Mouse (Mus musculus) left cerebral cortex, adult 2 months (tissue): ENCODE measurements around the gene Tmem132c. TPM values are rescaled to one million over a fixed set of nuclear protein-coding genes. Genes with fewer than 3 reads are reported as not detected.
A peak's percentile ranks its signal among the peaks of the same experiment; 100 is the strongest.

ENCODE experiments used
- DNase-seq, 2 experiments: peaks; one replicate each; pipeline ENCODE4 v3.0.0; 2021 to 2022; ENCODE audit warnings: low spot score in 2 of 2, mixed read lengths in 1 of 2; ENCODE audit errors: extremely low spot score in 1 of 2
- H3K27ac ChIP-seq: fragments of 200-600 bp; 2 replicates; pipeline ENCODE4 v1.8.1; 2022
- H3K4me3 ChIP-seq: fragments of 200-600 bp; 2 replicates; pipeline ENCODE4 v1.8.1; 2022
- CTCF ChIP-seq: fragments of 200-600 bp; IDR thresholded peaks from 2 replicates; pipeline ENCODE4 v1.8.1; 2022; ENCODE audit warnings: antibody characterized with exemption, mild to moderate bottlenecking, moderate library complexity
- intact Hi-C: fragments of 180-260 bp; cut with DNase I; formaldehyde crosslinking; loops from one replicate; pipeline ENCODE4 v1.15.1; 2025
- total RNA-seq, 2 experiments: library from RNA; stranded (reverse); gene quantifications; 2 replicates each; pipeline ENCODE4 v1.2.3; 2021

Gene Tmem132c
- total RNA-seq, 2 experiments from 2014 or later: 6.2 to 9.5 TPM

DNA sequence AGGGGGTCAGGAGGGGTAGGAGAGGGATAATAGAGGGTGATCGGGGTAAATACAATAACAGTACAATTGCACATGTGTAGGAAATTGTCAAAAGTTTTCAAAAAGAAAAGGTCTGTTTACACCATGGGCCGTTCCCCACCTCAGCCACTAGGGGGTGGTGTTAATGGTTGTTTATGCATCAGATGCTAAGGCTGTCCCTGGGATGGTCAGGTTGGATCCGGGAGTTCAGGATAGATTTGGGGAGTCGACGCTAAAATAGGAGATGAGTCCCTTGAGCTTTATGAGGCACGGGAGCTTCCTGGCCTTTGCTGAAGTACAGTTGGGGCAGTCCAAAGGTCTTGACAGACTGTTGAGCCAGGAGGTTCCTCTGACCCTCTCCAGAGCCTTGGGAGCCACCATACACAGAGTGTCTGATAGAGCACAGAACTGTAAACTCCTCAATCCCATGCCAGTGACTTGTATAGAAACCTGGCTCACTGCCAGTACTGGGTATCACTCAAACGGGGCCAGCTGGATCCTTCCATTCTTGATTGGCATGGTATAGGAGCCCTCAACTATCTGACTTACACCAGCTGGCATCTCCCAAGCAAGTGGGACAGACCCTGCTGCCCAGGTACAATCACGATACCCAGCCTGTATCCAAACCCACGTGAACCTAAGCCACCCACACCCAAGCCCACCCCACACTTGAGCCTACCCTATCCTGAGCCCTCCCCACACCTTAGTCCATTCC lies 281.3 kb downstream of the Tmem132c start:
- intact Hi-C loops: no loop called here
- peak; percentile 69 for TF ChIP-seq CTCF
- no peak for DNase-seq
- Histone ChIP-seq H3K4me3 (no peak overlapping the region), H3K27ac (no peak overlapping the region)

DNA sequence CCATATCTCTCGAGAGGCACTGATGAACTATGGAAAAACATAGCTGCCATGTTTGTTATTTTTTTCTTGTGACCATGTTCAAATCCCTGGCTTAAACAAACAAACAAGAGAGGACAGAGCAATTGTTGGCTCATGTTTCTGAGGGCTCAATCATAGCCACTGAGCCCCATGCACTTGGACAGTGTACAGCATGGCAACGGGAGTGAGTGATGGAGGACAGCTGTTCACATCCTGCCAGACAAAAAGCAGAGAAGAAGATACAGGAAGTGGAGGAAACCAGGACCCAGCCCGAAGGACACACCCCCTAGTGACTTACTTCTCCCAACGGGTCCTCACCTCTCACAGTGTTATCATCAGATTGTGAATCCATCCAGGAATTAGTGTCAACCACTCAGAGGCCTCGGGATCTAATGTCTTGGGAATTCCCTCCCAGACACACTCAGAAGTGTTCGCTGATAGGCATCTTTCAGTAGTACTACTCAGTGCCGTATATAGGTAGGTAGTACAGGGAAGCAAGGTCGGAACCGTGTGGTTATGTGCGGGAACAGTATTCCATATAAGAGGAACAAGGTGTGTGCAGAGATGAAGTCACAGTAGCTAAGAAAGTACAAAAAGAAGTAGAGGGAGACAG lies 285.9 kb downstream of the Tmem132c start:
- DNase-seq: no peak
- Histone ChIP-seq H3K4me3 (no peak overlapping the region), H3K27ac (no peak overlapping the region)
- TF ChIP-seq CTCF: no peak
- intact Hi-C loops: no loop called here

DNA sequence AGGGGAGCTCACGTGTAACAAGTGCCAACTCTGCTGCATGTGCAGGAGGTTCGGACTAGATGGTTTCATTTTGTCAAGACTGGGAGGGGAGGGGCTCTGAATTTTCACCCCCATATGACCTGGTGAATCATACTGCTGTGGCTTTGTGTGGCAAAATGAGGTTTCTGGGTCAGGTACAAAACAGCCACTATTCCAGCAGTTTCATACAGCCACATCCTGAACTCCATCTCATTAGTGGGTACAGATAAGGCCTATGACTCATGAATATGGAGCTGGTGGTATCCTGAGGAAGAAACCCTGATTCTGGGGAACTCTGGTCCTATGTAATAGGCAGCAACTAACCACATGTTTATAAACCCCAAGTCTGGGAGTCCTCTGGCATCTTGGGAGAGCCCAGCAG lies 295.9 kb downstream of the Tmem132c start:
- intact Hi-C loops: no loop called here
- TF ChIP-seq CTCF: no peak
- no peak for DNase-seq
- Histone ChIP-seq H3K27ac (no peak overlapping the region), H3K4me3 (no peak overlapping the region)

DNA sequence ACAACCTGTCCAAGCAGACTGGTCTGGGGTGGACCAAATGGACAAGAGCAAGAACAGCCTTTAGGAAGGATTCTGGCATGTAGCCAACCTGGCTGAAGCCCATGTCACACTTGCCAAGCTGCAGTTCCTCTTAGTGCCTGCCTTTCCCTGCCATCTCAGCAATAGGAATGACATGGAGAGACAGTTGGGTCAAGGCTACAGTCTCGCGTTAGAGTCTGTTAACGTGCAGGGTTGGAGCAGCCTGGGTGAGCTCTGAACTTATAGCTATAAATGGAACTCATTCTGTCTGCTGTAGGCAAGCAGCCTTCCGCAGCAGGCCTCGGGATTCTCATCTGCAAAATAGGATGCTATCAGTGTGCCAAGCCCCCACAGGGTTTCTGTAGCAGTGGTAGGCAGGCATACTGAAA lies 305.0 kb downstream of the Tmem132c start:
- TF ChIP-seq CTCF: no peak
- H3K4me3 ChIP-seq: no peak overlapping the region
- intact Hi-C loops: no loop called here
- no peak overlapping the region for H3K27ac ChIP-seq
- DNase-seq: no peak

DNA sequence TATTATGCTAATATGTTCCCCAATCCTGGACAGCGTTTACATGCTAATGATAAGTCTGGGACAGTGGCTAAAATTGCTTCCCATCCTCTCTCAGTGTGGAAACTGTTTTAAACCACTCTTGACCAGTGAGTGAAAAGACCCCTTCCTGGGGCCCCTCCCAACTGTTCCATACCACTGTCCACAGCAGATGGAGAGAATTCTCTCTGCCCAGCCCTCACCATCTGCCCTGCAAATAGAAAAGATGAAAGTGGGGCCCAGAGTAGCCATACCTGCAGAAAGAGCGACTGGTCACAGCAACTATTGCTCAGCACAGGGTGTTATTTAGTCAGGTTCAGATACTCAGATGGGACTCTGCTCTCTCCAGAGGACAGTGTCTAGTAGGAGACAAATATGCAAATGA lies 306.5 kb downstream of the Tmem132c start:
- no peak for DNase-seq
- Histone ChIP-seq H3K27ac (no peak overlapping the region), H3K4me3 (no peak overlapping the region)
- intact Hi-C loops: no loop called here
- TF ChIP-seq CTCF: no peak

GRCm38 (mm10) chr5:127561086-127561485 lies 319.5 kb downstream of the Tmem132c start:
- TF ChIP-seq CTCF: no peak
- intact Hi-C loops: no loop called here
- Histone ChIP-seq H3K4me3 (no peak overlapping the region), H3K27ac (no peak overlapping the region)
- no peak for DNase-seq

GRCm38 (mm10) chr5:127567165-127567741 lies 325.6 kb downstream of the Tmem132c start:
- H3K4me3 ChIP-seq: no peak overlapping the region
- H3K27ac ChIP-seq: no peak overlapping the region
- no peak for DNase-seq
- no peak for TF ChIP-seq CTCF
- intact Hi-C loops: no loop called here

DNA sequence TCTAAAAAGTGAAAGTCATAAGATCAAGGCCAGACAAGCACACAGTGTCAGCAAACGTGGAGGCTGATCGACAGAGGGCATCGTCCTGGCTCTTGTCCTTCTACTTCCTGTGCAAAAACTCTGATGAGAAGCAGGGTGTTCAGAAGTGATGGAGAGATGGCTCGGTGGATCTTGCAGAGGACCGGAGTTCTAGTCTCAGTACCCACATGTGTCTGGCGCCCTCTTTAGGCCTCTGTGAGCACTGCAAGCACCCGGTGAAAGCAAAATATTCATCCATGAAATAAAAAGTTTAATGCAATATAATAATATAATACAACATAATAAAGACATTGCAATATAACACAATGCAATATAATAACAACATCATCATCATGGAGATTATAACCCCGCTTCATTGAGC lies 335.8 kb downstream of the Tmem132c start:
- intact Hi-C loops: loop anchor here (2.0 kb wide), 1 partner anchor 343 kb away; no protein-coding TSS in a partner anchor
- TF ChIP-seq CTCF: peak; percentile 64
- DNase-seq: no peak
- Histone ChIP-seq H3K27ac (no peak overlapping the region), H3K4me3 (no peak overlapping the region)

- no peak overlapping the region for H3K27ac ChIP-seq
- intact Hi-C loops: loop anchor here (10.0 kb wide), 1 partner anchor 229 kb away; no protein-coding TSS in a partner anchor
- peak; percentile 52 for TF ChIP-seq CTCF
- no peak overlapping the region for H3K4me3 ChIP-seq
- DNase-seq: peak in 1 of 2 experiments; percentile 26
Observed at GRCm38 (mm10) chr5:127583658-127584057, 342.1 kb downstream of the Tmem132c start.

- H3K27ac ChIP-seq: no peak overlapping the region
- no peak for DNase-seq
- TF ChIP-seq CTCF: peak; percentile 35
- no peak overlapping the region for H3K4me3 ChIP-seq
- intact Hi-C loops: loop anchor here (10.0 kb wide), 1 partner anchor 233 kb away; no protein-coding TSS in a partner anchor
Observed at GRCm38 (mm10) chr5:127587854-127588253, 346.2 kb downstream of the Tmem132c start.

GRCm38 (mm10) chr5:127592406-127592805 lies 350.8 kb downstream of the Tmem132c start:
- intact Hi-C loops: loop anchor here (5.0 kb wide), 1 partner anchor 850 kb away; no protein-coding TSS in a partner anchor
- no peak overlapping the region for H3K4me3 ChIP-seq
- DNase-seq: no peak
- H3K27ac ChIP-seq: no peak overlapping the region
- no peak for TF ChIP-seq CTCF

GRCm38 (mm10) chr5:127592854-127593253 lies 351.2 kb downstream of the Tmem132c start:
- no peak overlapping the region for H3K27ac ChIP-seq
- peak; percentile 67 for TF ChIP-seq CTCF
- intact Hi-C loops: loop anchor here (5.0 kb wide), 1 partner anchor 849 kb away; no protein-coding TSS in a partner anchor
- DNase-seq: no peak
- H3K4me3 ChIP-seq: no peak overlapping the region
